Mouse (Mus musculus) erythroid progenitor cell, adult 5-6 weeks (primary cell): ENCODE results near the gene Tph2. TPM values are rescaled to one million over a fixed set of nuclear protein-coding genes. Genes with fewer than 3 reads are reported as not detected.

ENCODE experiments used
- total RNA-seq, 2 experiments: library from RNA; stranded (forward) in 1 of 2; stranded (reverse) in 1 of 2; fragments of 150-400 nt in 1 of 2; fragments of 186-747, 209-891 nt in 1 of 2; gene quantifications; 2 replicates each; pipeline versions ENCODE4 v1.2.3 to v1.2.4; 2015 to 2017; ENCODE audit warnings: low replicate concordance in 2 of 2

The Tph2 gene
- total RNA-seq, 2 experiments from 2014 or later, result not detected

Other genes starting within 250 kb of the Tph2 start
- 38.1 and 41.4 TPM in 2 replicates for gene Tbc1d15, start 66.4 kb upstream of the Tph2 start, total RNA-seq (2015; ENCODE audit: low replicate concordance)
- 38.0 and 49.1 TPM in 2 replicates for gene Tbc1d15, start 66.4 kb upstream of the Tph2 start, total RNA-seq (2017; ENCODE audit: low replicate concordance)
- 25.2 and 45.0 TPM in 2 replicates for gene Rab21, start 130.6 kb upstream of the Tph2 start, total RNA-seq (2015; ENCODE audit: low replicate concordance)
- 15.8 and 22.5 TPM in 2 replicates for gene Rab21, start 130.6 kb upstream of the Tph2 start, total RNA-seq (2017; ENCODE audit: low replicate concordance)
- 12.6 and 18.0 TPM in 2 replicates for gene Tmem19, start 177.5 kb upstream of the Tph2 start, total RNA-seq (2015; ENCODE audit: low replicate concordance)
- gene Tmem19, start 177.5 kb upstream of the Tph2 start, total RNA-seq (2017; ENCODE audit: low replicate concordance), result 6.8 and 27.8 TPM in 2 replicates
- gene Thap2, start 199.4 kb upstream of the Tph2 start, total RNA-seq (2015; ENCODE audit: low replicate concordance), result 8.0 and 12.3 TPM in 2 replicates
- 5.9 and 11.4 TPM in 2 replicates for gene Thap2, start 199.4 kb upstream of the Tph2 start, total RNA-seq (2017; ENCODE audit: low replicate concordance)
- gene Zfc3h1, start 199.9 kb upstream of the Tph2 start, total RNA-seq (2015; ENCODE audit: low replicate concordance), result 115 and 122 TPM in 2 replicates
- gene Zfc3h1, start 199.9 kb upstream of the Tph2 start, total RNA-seq (2017; ENCODE audit: low replicate concordance), result 69.8 and 72.4 TPM in 2 replicates